Mouse (Mus musculus) limb, embryonic 10.5 days (tissue): Measurements from ENCODE around the gene Adamtsl1. TPM values are rescaled to one million over a fixed set of nuclear protein-coding genes. Genes with fewer than 3 reads are reported as not detected.

Experiments
- DNase-seq: peaks from one replicate; pipeline ENCODE4 v3.0.0-alpha.2; 2017; ENCODE audit warnings: low spot score
- H3K27ac ChIP-seq: fragments of 300-500 bp; sonication (generic); 2 replicates; pipeline ENCODE4 v1.5.1; 2016; ENCODE audit warnings: mild to moderate bottlenecking
- H3K27me3 ChIP-seq: fragments of 300-500 bp; sonication (generic); 2 replicates; pipeline ENCODE4 v1.6.1; 2016; ENCODE audit warnings: low read depth, mild to moderate bottlenecking; ENCODE audit not compliant: poor library complexity, severe bottlenecking
- H3K36me3 ChIP-seq: fragments of 300-500 bp; sonication (generic); 2 replicates; pipeline ENCODE4 v1.6.1; 2016; ENCODE audit warnings: mild to moderate bottlenecking, moderate library complexity
- H3K4me1 ChIP-seq: fragments of 300-500 bp; sonication (generic); 2 replicates; pipeline ENCODE4 v1.6.1; 2016
- H3K4me3 ChIP-seq: fragments of 300-500 bp; sonication (generic); 2 replicates; pipeline ENCODE4 v1.5.1; 2016; ENCODE audit warnings: mild to moderate bottlenecking, moderate library complexity
- H3K9me3 ChIP-seq: fragments of 300-500 bp; sonication (generic); replicated peaks from 2 replicates; pipeline ENCODE4 v1.6.1; 2016; ENCODE audit warnings: mild to moderate bottlenecking
- WGBS: fragments of 180-500 bp; shearing (Covaris S2); methylation state at CpG from one replicate; pipeline ENCODE4 v1.1.7; 2016; 5-methylcytosine and 5-hydroxymethylcytosine counted together
- polyA plus RNA-seq: library from polyadenylated mRNA; unstranded; fragments of >200 nt; fragmentation: Nextera tagmentation; extraction: Ambion mirVana; gene quantifications from 2 replicates; pipeline ENCODE4 v1.2.1, GENCODE M21; 2016

Adamtsl1 gene
- polyA plus RNA-seq, 1 experiment from 2014 or later: 3.7 TPM

DNA sequence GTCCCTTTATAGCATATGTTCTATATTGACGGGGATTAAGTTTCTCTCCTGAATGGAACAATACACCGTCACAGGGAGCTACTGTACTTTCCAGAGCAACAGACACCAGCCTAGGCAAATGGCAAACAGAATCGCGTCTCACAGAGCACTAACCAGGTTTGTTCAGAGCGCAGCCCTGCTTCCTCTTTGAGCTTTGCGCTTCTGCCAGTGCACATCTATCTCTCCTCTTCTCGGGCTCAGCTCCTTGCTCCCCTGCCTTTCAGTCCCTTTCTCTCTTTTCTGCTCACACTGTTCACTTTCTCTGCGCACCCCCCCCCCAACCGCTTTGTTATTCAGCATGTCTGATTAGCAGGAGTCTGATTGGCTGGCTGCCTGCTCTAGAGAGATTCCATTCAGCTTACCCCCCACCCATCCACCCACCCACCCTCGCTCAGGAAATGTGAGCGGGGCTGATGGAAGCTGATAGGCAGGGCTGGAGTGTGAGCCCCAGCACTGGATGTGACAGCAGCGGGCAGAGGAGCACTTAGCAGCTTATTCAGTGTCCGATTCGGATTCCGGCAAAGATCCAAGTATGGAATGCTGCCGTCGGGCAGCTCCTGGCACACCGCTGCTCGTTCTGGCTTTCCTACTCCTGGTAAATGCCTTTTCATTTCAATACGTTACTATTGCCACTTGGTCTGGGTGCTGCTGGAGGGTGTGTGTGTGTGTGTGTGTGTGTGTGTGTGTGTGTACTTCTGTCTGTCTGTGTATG is 539.7 kb downstream of the Adamtsl1 start:
- H3K27me3 ChIP-seq: peaks cover 3% of the 10 kb centered on the region; the same call in 1 of the 2 replicates
- DNase-seq: peak; percentile 76
- no peaks in the 10 kb centered on the region for H3K9me3 ChIP-seq
- H3K4me3 ChIP-seq: peak overlapping the region; percentile 56
- H3K36me3 ChIP-seq: no peaks in the 10 kb centered on the region
- peak overlapping the region; percentile 79 for H3K27ac ChIP-seq
- WGBS: 2% methylated on average over 20 of the region's 20 CpGs
- peaks cover 27% of the 10 kb centered on the region for H3K4me1 ChIP-seq

GRCm38 (mm10) chr4:86060614-86061013 is 546.6 kb downstream of the Adamtsl1 start:
- Histone ChIP-seq H3K27me3 (no peaks in the 10 kb centered on the region), H3K4me1 (no peaks in the 10 kb centered on the region), H3K9me3 (no peaks in the 10 kb centered on the region), H3K4me3 (no peak overlapping the region), H3K36me3 (no peaks in the 10 kb centered on the region), H3K27ac (no peak overlapping the region)
- 84% methylated on average over 4 of the region's 4 CpGs for WGBS
- no peak for DNase-seq

DNA sequence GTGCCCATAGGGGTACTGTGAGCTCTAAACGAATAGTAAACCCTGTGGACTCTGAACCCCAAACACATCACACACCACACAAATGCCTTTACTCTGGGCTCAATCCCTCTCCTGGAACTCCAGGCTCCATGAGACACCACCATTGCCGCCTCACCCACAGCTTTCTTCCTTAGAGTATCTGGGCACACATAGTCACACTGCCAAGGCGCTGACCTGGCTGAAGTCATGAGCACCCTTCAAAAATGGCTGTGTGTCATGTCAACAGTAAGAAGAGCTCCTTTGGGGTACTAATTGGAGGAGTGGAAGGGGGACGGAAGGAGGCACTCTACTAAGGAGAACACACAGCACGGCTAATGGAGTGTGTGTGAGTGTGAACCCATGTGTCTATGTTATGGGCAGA is 554.4 kb downstream of the Adamtsl1 start:
- no peaks in the 10 kb centered on the region for H3K36me3 ChIP-seq
- no peaks in the 10 kb centered on the region for H3K27me3 ChIP-seq
- WGBS: 93% methylated on average over 5 of the region's 5 CpGs

GRCm38 (mm10) chr4:86068875-86069718 is 555.1 kb downstream of the Adamtsl1 start:
- Histone ChIP-seq H3K4me1 (peaks cover 15% of the 10 kb centered on the region), H3K4me3 (no peak overlapping the region), H3K27ac (no peak overlapping the region), H3K36me3 (no peaks in the 10 kb centered on the region), H3K9me3 (no peaks in the 10 kb centered on the region), H3K27me3 (no peaks in the 10 kb centered on the region)
- 65% methylated on average over 13 of the region's 13 CpGs for WGBS
- DNase-seq: no peak

More for the DNA sequence above, 554.4 kb downstream of the Adamtsl1 start:
- no peak overlapping the region for H3K4me3 ChIP-seq
- no peak for DNase-seq
- peaks cover 15% of the 10 kb centered on the region for H3K4me1 ChIP-seq
- H3K27ac ChIP-seq: no peak overlapping the region
- H3K9me3 ChIP-seq: no peaks in the 10 kb centered on the region

DNA sequence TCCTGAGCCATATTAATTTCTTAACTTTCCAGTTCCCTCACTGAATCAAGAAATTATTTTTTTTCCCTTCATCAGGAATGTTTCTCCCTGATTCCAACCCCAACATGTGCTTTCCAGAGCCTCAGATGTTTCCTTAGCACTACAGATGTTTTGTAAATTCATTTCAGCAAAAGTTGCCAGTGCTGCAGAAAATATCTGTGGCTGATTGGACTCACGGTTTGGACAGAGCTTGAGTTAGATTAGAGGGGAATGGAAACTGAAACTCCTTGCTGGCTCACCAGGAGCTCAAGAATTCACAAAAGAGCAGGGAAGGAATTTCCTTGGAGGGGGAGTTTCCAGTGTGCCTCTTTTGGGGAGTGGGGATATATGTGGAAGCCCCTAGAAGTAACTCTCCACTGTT is 560.9 kb downstream of the Adamtsl1 start:
- Histone ChIP-seq H3K9me3 (no peaks in the 10 kb centered on the region), H3K27me3 (no peaks in the 10 kb centered on the region), H3K36me3 (no peaks in the 10 kb centered on the region), H3K4me3 (no peak overlapping the region), H3K4me1 (peaks cover 7% of the 10 kb centered on the region; the same call in 1 of the 2 replicates), H3K27ac (no peak overlapping the region)
- no peak for DNase-seq
- 73% methylated on average over 1 of the region's 1 CpGs for WGBS

- Histone ChIP-seq H3K27me3 (no peaks in the 10 kb centered on the region), H3K9me3 (no peaks in the 10 kb centered on the region), H3K36me3 (no peaks in the 10 kb centered on the region), H3K4me1 (0 out of 2 replicates have a peak, but pooled peaks cover 3% of the 10 kb centered on the region), H3K27ac (no peak overlapping the region), H3K4me3 (no peak overlapping the region)
- DNase-seq: no peak
- 90% methylated on average over 2 of the region's 2 CpGs for WGBS
Observed at GRCm38 (mm10) chr4:86077355-86077754, 563.4 kb downstream of the Adamtsl1 start.

DNA sequence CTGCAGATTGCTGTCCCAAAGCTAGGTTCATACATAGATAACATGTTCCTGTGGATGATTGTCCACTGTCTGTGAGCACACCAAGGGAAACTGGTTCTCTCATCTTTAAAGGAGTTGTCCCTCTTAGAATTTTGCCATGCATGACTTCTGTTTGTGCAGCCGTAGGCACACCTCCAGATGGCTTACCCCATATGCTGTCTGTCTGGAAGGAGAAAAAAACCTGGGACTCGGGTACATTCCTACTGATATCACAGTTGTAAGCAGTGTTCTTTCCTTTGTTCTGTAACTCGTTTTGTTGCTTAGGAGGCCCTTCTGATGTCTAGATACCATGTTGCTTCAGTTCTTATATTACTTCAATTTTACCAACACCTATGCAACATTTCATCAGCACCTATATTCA is 563.9 kb downstream of the Adamtsl1 start:
- 87% methylated on average over 3 of the region's 3 CpGs for WGBS
- Histone ChIP-seq H3K27ac (no peak overlapping the region), H3K4me1 (0 out of 2 replicates have a peak, but pooled peaks cover 2% of the 10 kb centered on the region), H3K36me3 (no peaks in the 10 kb centered on the region), H3K27me3 (no peaks in the 10 kb centered on the region), H3K9me3 (no peaks in the 10 kb centered on the region), H3K4me3 (no peak overlapping the region)
- no peak for DNase-seq

GRCm38 (mm10) chr4:86087508-86087907 is 573.5 kb downstream of the Adamtsl1 start:
- WGBS: 89% methylated on average over 5 of the region's 5 CpGs

GRCm38 (mm10) chr4:86103207-86103606 is 589.2 kb downstream of the Adamtsl1 start:
- Histone ChIP-seq H3K27me3 (no peaks in the 10 kb centered on the region), H3K36me3 (no peaks in the 10 kb centered on the region), H3K4me1 (no peaks in the 10 kb centered on the region), H3K27ac (no peak overlapping the region), H3K9me3 (no peaks in the 10 kb centered on the region), H3K4me3 (no peak overlapping the region)
- DNase-seq: no peak
- WGBS: 77% methylated on average over 1 of the region's 1 CpGs

More at GRCm38 (mm10) chr4:86087508-86087907, 573.5 kb downstream of the Adamtsl1 start:
- no peak for DNase-seq
- Histone ChIP-seq H3K27me3 (no peaks in the 10 kb centered on the region), H3K4me3 (no peak overlapping the region), H3K4me1 (no peaks in the 10 kb centered on the region), H3K36me3 (no peaks in the 10 kb centered on the region), H3K9me3 (no peaks in the 10 kb centered on the region), H3K27ac (no peak overlapping the region)

DNA sequence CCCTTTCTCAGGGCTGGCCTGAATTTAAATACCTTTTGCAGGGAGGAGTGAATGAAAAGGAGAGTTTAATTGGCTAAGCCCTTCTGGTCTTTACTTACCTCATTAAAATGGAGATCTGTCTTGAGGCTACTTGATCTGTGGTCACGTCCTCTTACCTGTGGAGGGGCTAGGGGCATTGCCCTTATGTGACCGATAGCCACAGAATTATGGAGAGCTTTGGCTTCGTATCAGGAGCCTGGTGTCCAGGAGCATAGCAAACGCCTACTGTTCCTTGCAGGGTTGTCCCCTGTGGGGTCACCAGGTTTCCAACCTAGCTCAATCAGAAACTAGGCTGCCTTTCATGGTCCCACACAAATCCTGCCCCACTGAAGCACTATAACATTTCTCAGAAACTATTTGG is 594.4 kb downstream of the Adamtsl1 start:
- no peaks in the 10 kb centered on the region for H3K9me3 ChIP-seq
- H3K27ac ChIP-seq: no peak overlapping the region
- DNase-seq: no peak
- H3K27me3 ChIP-seq: no peaks in the 10 kb centered on the region
- no peak overlapping the region for H3K4me3 ChIP-seq
- H3K4me1 ChIP-seq: peaks cover 6% of the 10 kb centered on the region
- H3K36me3 ChIP-seq: no peaks in the 10 kb centered on the region
- 93% methylated on average over 4 of the region's 4 CpGs for WGBS

DNA sequence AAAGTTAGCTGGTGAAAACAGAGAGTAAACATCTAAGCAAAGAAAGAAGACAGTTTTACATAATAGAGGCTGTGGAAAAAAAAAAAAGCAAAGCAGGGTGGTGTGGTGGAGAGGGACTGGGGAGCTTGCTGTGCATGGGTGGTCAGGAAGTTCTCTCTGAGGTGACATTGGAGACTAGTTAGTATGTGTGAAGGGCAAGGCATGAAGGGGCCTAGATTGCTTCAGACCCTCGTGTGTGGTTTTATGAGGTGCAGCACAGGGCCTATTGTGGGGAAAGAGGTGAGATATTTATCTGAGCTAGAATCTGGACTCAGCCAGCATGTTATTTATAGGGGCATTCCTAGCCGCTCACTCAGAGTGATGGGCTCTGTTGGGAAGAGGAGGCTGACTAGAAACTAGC is 605.1 kb downstream of the Adamtsl1 start:
- Histone ChIP-seq H3K27me3 (no peaks in the 10 kb centered on the region), H3K4me3 (no peak overlapping the region), H3K4me1 (peaks cover 10% of the 10 kb centered on the region; the same call in 1 of the 2 replicates), H3K36me3 (no peaks in the 10 kb centered on the region), H3K27ac (no peak overlapping the region), H3K9me3 (no peaks in the 10 kb centered on the region)
- DNase-seq: no peak
- 41% methylated on average over 2 of the region's 2 CpGs for WGBS

DNA sequence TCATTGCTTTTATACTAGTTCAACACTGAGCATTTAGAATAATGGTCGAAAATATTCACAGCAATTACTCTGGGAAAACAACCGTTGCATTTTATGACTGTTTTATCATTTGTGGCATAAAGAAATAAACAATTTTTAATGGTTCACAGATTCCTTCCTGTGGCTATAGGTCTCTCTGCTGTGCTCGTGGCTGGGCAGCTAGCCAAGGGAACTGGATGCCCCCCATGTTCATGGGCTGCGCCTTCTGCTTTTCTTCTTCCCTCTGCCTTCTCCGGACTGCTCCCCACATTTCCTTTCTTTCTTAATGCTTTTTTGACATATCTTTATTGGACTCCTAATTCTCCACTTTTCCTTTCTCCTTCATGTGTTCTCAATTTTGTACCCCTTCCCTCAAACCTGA is 608.5 kb downstream of the Adamtsl1 start:
- DNase-seq: no peak
- Histone ChIP-seq H3K36me3 (no peaks in the 10 kb centered on the region), H3K27me3 (no peaks in the 10 kb centered on the region), H3K27ac (no peak overlapping the region), H3K4me3 (no peak overlapping the region), H3K4me1 (peaks cover 10% of the 10 kb centered on the region; the same call in 1 of the 2 replicates), H3K9me3 (no peaks in the 10 kb centered on the region)
- WGBS: 62% methylated on average over 5 of the region's 5 CpGs

- H3K36me3 ChIP-seq: no peaks in the 10 kb centered on the region
- H3K27ac ChIP-seq: no peak overlapping the region
- 51% methylated on average over 3 of the region's 3 CpGs for WGBS
- peaks cover 7% of the 10 kb centered on the region; the same call in 1 of the 2 replicates for H3K4me1 ChIP-seq
- H3K4me3 ChIP-seq: no peak overlapping the region
- no peaks in the 10 kb centered on the region for H3K9me3 ChIP-seq
- no peak for DNase-seq
- H3K27me3 ChIP-seq: no peaks in the 10 kb centered on the region
Observed at GRCm38 (mm10) chr4:86124374-86124773, 610.4 kb downstream of the Adamtsl1 start.
